Mouse (Mus musculus) layer of hippocampus, adult 8-10 months (tissue): ENCODE results near the gene Tm9sf2. TPM values are rescaled to one million over a fixed set of nuclear protein-coding genes. Genes with fewer than 3 reads are reported as not detected.

ENCODE experiments used
- DNase-seq, 2 experiments: peaks; one replicate each; pipeline ENCODE4 v3.0.0; 2022; ENCODE audit warnings: low spot score in 2 of 2
- total RNA-seq, 4 experiments: library from RNA; stranded (reverse); gene quantifications; 2 replicates each; pipeline ENCODE4 v1.2.4; 2022

Tm9sf2 gene
- total RNA-seq, 4 experiments from 2014 or later, result 99.6 to 111 (median 105) TPM

DNA sequence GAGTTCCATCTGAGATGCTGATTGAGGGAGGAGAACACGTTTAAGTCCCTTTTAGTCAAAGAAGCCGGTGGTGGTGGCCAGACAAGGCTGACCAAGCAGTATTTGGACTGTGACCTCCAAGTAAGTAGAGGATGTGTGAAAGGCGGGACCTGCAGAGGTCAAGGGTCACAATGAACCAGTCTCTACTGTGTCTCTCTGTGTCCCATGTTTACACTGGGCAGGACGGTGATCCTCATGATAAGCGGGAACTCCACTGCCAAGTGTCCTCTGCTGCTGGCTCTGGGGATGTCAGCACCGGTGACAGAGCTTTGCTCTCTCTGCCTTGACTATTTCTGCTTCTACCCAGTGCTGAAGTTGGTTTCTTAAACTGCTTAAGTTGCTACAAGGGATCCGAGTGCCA, 64.2 kb downstream of the Tm9sf2 start:
- no peak for DNase-seq

DNA sequence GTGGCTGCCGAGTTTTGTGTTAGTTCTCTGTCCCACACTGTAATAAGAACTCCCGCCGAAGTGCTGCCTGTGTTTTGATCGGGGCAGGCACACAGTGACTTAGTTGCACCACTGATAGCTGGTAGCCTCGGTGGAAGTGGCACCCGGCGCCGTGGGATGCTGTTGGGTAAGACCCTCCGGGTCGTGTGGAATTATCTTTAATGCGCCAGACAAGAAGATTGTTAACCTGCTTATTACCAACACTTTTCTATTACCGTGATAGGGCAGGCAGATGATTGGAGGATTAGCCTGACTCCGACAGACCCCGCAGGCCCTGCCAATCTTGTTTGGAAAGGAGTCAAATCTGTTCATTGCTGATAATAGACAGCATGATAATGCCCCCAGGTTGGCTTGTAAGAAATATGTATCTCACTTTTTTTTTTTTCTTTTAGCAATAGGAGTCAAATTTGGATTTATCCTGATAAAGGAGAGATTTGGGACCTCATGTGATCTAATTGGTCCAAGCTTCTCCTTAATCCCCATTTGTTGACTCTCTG, 69.5 kb downstream of the Tm9sf2 start:
- no peak for DNase-seq

DNA sequence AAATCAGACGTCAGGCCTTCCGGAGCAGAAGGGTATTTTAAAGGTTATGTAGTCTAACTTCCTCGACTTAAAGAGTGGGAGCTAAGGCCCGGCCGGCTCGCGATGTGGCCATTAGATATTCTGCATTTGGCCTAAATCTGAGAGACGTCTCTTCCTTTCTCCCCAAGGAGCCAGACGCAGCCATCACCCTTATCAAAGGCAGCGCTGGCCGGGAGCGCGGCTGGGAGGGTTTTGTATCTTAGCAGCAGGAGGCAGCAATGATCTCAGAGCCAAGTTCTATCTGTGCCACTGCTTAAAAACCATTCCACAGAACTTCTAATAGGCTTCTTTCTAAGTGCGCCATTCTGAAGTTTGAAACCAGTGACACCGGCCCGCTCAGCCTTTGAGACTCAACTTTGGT, 72.4 kb downstream of the Tm9sf2 start:
- no peak for DNase-seq

DNA sequence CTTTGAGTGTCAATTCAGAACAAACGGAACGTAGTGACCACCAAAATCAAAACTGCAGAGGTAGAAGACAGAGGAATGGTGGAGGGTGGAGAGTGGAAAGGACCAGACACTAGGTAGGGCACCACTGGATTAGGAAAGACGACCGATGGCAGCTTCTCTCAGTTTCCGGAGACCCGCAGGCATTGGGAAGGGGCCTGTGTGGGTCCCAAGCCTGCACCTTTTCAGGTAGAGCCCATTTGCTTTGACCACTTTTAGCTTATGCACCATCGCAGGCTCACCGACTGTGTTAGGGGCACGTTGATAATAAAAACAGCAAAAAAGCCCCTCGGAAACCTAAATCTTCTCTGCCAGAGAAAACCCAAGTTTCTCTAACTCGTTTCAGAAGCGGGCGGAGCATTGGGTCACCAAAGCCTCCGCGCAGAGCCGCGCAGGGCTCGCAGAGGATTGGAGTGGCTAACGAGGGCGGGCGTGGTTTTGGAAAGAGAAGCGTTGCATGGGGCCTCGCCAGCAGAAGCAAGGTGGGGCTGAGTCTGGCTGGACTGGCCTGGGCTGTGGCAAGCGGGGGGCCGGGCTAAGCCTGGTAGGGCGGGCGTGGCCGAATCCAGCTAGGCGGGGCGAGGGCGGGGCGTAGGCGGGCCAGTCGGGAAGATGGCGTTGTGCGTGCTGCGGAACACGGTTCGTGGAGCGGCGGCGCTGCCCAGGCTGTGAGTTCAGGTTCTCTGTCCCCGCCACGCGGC, 74.4 kb downstream of the Tm9sf2 start, which contains the start of gene Clybl:
Clybl (plus strand) TSS at position 627 of the 737 bp plus-strand sequence.
- DNase-seq, result peak; percentile 84 to 90

DNA sequence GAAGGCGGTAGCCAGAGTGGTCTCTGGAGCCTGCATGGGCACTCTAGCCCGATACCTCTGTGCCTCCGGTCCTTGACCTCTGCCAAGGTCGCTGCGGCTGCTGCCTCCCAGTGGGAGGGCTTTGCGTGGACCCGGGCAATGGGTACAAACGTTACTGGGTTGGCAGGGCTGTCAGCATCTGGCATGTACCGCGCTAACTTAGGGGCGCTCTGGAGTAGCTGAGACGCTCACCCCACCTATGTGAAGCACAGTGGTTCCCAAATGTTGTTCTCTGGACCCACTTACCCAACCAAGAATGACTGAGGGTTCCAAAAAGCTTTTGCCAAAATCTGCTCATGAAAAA, 74.9 kb downstream of the Tm9sf2 start:
- no peak for DNase-seq

DNA sequence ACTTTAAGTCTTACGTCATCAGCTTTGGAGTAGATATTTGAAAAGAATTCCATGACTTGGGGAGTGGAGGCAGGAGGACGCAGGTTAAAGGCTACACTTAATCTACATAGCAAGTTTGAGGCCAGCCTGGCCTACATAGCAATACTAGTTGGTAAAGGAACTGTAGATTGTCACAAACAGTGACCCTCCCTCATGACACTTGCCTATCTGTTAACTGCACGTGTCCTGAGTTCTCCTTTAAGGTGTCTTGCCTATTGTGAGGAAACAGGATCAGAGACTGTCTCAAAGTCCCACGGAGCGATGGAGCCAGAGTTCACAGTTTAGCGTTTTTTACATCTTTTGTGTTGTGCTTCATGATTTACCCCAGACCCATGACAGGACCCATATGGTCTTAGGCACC, 75.4 kb downstream of the Tm9sf2 start:
- DNase-seq, result no peak

DNA sequence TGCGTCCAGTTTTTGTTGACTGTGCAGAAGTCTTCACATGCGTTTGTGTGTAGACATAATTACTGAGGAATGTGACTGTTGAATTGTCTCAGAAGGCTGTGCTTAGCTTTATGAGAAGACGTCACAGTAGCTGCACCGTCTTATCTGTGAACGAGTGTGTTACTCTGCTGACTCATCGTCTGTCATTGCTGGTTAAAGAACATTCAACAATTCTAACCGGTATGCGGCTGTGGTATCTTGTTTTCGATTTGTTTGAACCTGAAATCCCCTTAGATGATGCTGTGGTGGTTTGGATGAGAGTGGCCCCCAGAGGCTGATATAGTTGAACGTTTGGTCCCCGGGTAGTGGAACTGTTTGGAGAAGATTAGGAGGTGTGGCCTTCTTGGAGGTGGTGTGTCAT, 77.1 kb downstream of the Tm9sf2 start:
- no peak for DNase-seq

DNA sequence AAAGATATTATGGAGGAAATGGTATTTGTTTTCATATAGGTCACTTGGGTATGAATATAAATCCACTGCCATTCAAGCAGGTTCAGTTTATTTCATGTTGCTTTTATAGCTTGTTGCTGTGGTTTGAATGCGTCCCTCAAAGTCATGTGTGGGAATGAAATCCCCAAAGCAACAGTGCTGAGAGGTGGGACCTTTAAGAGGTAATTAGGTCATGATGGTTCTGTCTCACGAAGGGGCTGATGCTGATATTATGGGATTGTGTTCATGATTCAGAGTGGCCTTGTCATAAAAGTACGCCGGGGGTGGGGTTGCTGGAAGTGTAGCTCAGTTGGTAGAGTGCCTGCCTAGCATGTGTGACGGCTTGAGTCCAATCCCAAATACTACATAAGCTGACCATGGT, 81.4 kb downstream of the Tm9sf2 start:
- no peak for DNase-seq

DNA sequence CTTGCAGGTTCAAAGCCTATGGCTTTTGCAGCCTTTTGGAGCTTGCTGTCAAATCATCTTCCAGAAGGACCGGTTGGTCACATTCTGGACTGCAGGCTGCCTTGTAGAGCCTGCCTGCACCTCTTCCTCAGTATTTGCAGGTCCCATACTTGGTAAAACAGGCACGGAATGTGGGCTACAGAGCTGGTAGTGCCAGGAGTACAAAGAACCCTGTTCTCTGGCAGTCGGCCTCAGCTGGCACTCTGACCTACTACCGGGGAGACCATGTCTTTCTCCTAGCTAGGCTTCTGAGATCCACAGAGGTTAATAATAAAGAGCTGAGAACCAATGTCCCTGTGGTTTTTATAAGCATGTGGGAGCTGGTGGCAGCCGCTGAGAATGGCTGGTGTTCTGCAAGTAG, 83.1 kb downstream of the Tm9sf2 start:
- DNase-seq, result no peak

DNA sequence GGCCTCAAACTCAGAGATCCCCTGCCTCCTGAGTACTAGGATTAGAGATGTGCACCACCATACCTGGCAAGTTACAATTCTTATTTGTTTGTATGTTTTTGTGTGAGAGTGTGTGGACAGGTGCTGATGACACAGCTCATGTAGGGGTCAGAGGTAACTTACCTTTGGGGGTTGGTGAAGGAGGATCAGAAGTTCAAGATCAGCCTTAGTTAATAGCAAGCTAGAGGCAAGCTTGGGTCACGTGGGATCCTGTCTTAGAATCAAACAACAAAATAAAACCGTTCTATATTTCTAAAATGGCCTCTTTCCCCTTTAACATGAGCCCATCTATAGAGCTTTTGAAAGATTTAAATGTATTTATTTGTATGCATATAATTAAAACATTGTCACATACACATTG, 83.7 kb downstream of the Tm9sf2 start:
- no peak for DNase-seq

DNA sequence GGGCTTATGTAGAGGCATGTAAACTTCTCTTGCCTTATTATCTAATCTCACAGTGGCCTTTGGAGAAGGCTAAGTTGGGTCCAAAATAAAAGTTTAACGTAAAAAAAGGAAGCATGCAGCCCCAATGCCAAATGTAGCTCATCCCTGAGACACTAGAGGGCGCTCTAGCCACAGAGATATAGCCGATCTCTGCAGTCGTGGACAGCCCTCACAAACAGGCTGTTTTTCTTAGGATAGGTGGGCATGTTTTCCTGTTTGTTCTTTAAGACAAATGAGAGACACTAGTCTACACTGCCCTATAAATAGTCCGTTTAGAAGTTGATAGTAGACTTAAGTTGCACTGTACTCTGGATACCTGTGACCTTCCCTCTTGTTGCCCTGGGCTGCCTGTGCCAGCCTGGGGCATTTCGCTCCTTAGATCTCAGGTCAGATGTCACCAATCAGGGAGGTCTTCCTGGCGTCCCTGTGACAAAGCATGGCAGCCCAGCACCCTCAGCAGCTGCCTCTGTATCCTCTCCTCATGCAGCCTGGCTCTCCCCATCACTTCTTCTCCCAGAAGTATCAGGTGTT, 84.2 kb downstream of the Tm9sf2 start:
- peak in 1 of 2 experiments; percentile 62 for DNase-seq

DNA sequence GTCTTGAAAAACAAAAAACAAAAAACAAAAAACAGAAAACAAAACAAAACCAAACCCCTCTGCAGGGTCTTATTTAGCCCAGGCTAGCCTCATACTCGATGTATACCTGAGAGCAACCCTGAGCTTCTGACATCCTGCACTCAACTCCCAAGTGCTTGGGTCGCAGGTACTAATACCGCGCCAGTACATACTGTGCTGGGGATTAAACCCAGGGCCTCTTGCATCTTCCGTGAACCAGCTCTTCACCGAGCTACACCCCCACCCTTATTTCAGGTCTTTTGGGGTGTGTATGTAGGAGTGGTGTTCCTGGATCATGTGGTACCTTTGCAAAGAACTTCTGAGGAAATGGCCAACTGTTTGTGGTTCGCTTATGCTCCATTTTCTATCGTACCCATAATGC, 87.8 kb downstream of the Tm9sf2 start:
- DNase-seq, result no peak

DNA sequence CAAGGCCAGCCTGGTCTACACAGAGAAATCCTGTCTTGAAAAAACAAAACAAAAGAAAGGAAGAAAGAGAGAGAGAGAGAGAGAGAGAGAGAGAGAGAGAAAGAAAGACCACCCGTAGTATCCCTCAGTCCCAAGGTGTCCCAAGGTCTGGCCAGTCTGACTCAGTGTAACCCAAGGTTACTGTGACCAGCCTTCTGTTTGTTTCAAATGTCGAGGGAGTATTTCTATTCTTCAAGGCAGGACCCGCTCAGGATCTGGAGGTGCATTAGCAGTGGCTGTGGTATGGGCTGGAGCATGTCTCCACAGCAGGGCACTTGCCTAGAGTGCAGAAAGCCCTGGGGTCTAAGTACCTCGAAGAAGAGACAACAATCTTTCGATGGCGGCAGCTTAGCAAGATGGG, 90.0 kb downstream of the Tm9sf2 start:
- no peak for DNase-seq

DNA sequence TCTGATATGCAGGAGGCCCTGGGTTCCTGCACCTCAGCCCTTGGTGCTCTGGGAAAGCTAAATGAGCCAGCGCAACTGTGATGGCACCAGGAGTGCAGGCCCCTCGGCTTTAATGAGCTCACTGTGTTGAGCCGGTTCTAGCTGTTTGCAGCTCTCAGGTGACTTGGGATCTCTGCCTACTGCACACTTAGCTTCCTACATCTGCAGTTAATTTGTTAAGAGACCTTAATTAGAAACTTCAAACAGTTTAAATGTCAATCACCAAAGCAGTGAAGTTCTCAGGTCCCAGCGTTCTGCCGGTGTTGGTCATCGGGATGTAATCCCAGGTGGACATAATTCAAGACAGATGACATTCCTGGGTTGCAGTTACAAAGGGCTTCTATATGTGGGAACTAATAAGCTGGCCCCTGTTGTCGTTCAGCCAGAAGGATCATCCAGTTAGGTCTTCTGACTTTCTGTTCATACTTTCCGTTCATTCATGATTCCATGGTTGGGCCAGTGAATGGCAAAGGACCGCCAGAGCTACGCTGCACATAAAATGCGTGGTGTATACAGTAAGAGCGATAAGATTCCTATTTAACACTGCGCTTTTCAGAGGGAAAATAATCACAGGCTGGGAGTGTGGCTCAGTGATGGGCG, 93.5 kb downstream of the Tm9sf2 start:
- DNase-seq, result no peak

DNA sequence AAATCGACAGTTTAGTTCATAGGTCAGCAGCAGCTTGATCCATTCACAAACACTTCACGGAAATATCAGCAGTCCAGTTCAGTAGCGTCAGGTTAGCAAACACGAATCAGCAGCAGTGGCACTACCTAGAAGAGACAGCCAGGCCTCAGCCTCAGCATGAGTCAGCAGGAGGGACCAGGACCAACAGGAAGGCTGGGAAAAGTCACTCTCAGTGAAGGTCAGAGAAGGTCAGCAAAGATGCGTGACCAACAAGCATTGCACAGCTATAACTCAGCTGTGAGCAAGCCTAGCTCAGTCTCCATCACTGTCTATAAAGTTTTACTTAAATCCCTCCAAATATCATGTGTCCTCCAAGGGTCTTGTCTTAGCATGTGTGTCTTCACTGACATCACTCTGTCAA, 102.3 kb downstream of the Tm9sf2 start:
- DNase-seq, result no peak

Other genes with a start within 250 kb of the Tm9sf2 start
- gene Ubac2, start 228.4 kb upstream of the Tm9sf2 start, total RNA-seq, result 10 to 100 TPM; 40.3 to 47.1 (median 45.1) TPM
- gene Gpr18, start 191.3 kb upstream of the Tm9sf2 start, total RNA-seq, result not detected
- gene Gpr183, start 141.8 kb upstream of the Tm9sf2 start, total RNA-seq, result 1 to 10 TPM in 2 of 4 experiments, under 1 TPM in 2; 0.50 to 7.3 (median 2.6) TPM
- not detected for gene Timm8a2, start 72.4 kb upstream of the Tm9sf2 start, total RNA-seq
- gene Clybl, start 74.7 kb downstream of the Tm9sf2 start, total RNA-seq, result 10 to 100 TPM; 28.0 to 33.9 (median 31.6) TPM